Mouse (Mus musculus): ENCODE measurements at regions not wholly inside any gene's neighbourhood (a gene's known extent, or its start where the extent isn't known, plus 50 kb on each side); places are given as distances from the start of the nearest gene placed in this dataset.

GRCm38 (mm10) chr6:81697284-81697683 lies 226.2 kb upstream of the Gcfc2 start:
- ATAC-seq (replicated peaks; ENCODE audit: low FRiP score, low read depth) = no peak
- H3K4me1 ChIP-seq (replicated peaks; ENCODE audit: insufficient read depth, low read length) = no peaks in the 10 kb centered on the region
- no peak overlapping the region for H3K9ac ChIP-seq (ENCODE audit: low read depth, low read length)
- H3K27ac ChIP-seq = no peak overlapping the region
- no peak overlapping the region for H3K4me3 ChIP-seq (replicated peaks; ENCODE audit: low read depth, low read length)
- no peak for TF ChIP-seq CTCF (IDR thresholded peaks at IDR 0.05; ENCODE audit: low read depth)
- DNase-seq (ENCODE audit: low spot score) = peak; percentile 68
- H3K27me3 ChIP-seq (ENCODE audit: insufficient read depth, low read length) = no peaks in the 10 kb centered on the region
- no peaks in the 10 kb centered on the region for H3K36me3 ChIP-seq (ENCODE audit: insufficient read depth, low read length)
- WGBS = 55% methylated on average over 7 of the region's 7 CpGs
- H3K4me2 ChIP-seq (ENCODE audit: low read length) = no peak overlapping the region
- H3K9me3 ChIP-seq (replicated peaks; ENCODE audit: low read length) = no peaks in the 10 kb centered on the region

DNA sequence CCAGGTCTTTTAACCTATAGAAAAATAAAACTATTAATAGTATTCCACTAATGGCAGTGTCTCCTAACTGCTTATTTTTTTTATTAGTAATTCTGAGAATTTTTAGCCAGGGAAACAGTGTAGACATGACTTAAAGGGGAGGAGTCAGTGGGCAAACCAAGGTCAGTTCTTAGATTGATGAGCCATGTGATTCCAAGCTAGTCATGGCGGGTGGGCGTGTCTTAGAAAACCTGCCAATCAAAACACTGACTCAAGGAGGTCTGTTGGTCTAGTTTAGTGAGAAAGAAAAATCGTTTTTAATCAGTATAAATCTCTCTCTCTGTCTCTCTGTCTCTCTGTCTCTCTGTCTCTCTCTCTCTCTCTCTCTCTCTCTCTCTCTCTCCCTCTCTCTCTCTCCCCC lies 225.3 kb upstream of the Gcfc2 start:
- no peak overlapping the region for H3K4me2 ChIP-seq (ENCODE audit: low read length)
- no peak overlapping the region for H3K27ac ChIP-seq
- TF ChIP-seq CTCF (IDR thresholded peaks at IDR 0.05; ENCODE audit: low read depth) = no peak
- no peak overlapping the region for H3K4me3 ChIP-seq (replicated peaks; ENCODE audit: low read depth, low read length)
- no peaks in the 10 kb centered on the region for H3K36me3 ChIP-seq (ENCODE audit: insufficient read depth, low read length)
- no peaks in the 10 kb centered on the region for H3K27me3 ChIP-seq (ENCODE audit: insufficient read depth, low read length)
- DNase-seq (ENCODE audit: low spot score) (no peak), ATAC-seq (replicated peaks; ENCODE audit: low FRiP score, low read depth) (no peak)
- H3K9me3 ChIP-seq (replicated peaks; ENCODE audit: low read length) = no peaks in the 10 kb centered on the region
- 79% methylated on average over 3 of the region's 3 CpGs for WGBS
- H3K9ac ChIP-seq (ENCODE audit: low read depth, low read length) = no peak overlapping the region
- no peaks in the 10 kb centered on the region for H3K4me1 ChIP-seq (replicated peaks; ENCODE audit: insufficient read depth, low read length)

GRCm38 (mm10) chr6:81714867-81715266 lies 208.6 kb upstream of the Gcfc2 start:
- Histone ChIP-seq H3K9me3 (replicated peaks; ENCODE audit: low read length) (no peaks in the 10 kb centered on the region), H3K4me1 (replicated peaks; ENCODE audit: insufficient read depth, low read length) (no peaks in the 10 kb centered on the region), H3K9ac (ENCODE audit: low read depth, low read length) (no peak overlapping the region), H3K27me3 (ENCODE audit: insufficient read depth, low read length) (no peaks in the 10 kb centered on the region), H3K4me3 (replicated peaks; ENCODE audit: low read depth, low read length) (no peak overlapping the region), H3K36me3 (ENCODE audit: insufficient read depth, low read length) (no peaks in the 10 kb centered on the region), H3K27ac (no peak overlapping the region), H3K4me2 (ENCODE audit: low read length) (no peak overlapping the region)
- no peak for DNase-seq (ENCODE audit: low spot score)
- 59% methylated on average over 3 of the region's 3 CpGs for WGBS
- no peak for TF ChIP-seq CTCF (IDR thresholded peaks at IDR 0.05; ENCODE audit: low read depth)
- ATAC-seq (replicated peaks; ENCODE audit: low FRiP score, low read depth) = no peak

GRCm38 (mm10) chr6:81716371-81716770 lies 207.1 kb upstream of the Gcfc2 start:
- Histone ChIP-seq H3K36me3 (ENCODE audit: insufficient read depth, low read length) (no peaks in the 10 kb centered on the region), H3K4me3 (replicated peaks; ENCODE audit: low read depth, low read length) (no peak overlapping the region), H3K4me2 (ENCODE audit: low read length) (no peak overlapping the region), H3K9ac (ENCODE audit: low read depth, low read length) (no peak overlapping the region), H3K4me1 (replicated peaks; ENCODE audit: insufficient read depth, low read length) (no peaks in the 10 kb centered on the region), H3K27ac (no peak overlapping the region), H3K27me3 (ENCODE audit: insufficient read depth, low read length) (no peaks in the 10 kb centered on the region), H3K9me3 (replicated peaks; ENCODE audit: low read length) (no peaks in the 10 kb centered on the region)
- TF ChIP-seq CTCF (IDR thresholded peaks at IDR 0.05; ENCODE audit: low read depth) = no peak
- WGBS = 77% methylated on average over 5 of the region's 5 CpGs
- ATAC-seq (replicated peaks; ENCODE audit: low FRiP score, low read depth) (no peak), DNase-seq (ENCODE audit: low spot score) (no peak)

DNA sequence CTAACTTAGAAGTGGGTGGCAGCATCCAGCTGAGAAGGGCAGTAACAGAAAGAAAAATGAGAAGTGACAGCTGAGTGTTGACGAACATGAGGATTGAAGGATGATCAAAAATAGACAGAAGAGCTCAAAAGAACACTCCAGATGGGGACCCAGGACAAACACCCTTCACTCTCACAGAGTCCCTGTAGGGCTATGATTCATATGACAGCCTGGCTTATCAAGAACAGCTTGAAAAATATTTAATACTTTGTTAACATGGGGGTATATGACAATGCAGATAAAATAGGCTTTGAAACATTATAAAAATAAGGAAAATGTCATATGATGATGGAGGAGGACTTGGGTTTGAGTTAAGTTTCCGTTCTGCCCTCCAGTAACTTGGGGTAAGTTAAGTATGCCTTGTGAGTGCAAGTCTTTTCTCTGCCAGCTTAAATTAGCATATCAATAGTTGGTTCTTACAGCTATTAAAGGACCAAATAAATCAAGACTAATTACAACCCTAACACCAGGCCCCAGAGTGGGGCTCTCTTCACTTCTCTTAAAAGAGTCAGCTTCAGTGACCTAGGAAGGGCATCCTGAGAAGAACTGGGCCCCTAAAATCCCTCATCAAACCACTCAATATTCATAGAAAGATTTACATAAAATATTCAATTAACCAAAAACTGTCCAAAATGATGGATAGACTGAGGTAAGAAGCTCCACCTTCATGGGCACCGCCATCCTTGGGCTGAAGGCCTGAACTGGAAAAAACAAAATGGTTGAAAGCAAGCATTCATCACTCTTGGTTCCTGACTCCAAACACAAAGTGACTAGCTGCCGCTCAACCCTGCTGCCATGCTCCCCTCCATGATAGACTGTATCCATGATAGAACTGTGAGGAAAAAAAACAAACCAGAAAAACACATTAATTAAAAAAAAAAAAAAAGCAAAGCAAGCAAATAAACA lies 198.6 kb upstream of the Gcfc2 start:
- TF ChIP-seq CTCF (IDR thresholded peaks at IDR 0.05; ENCODE audit: low read depth) = no peak
- Histone ChIP-seq H3K9me3 (replicated peaks; ENCODE audit: low read length) (no peaks in the 10 kb centered on the region), H3K36me3 (ENCODE audit: insufficient read depth, low read length) (no peaks in the 10 kb centered on the region), H3K27me3 (ENCODE audit: insufficient read depth, low read length) (no peaks in the 10 kb centered on the region), H3K4me3 (replicated peaks; ENCODE audit: low read depth, low read length) (no peak overlapping the region), H3K9ac (ENCODE audit: low read depth, low read length) (no peak overlapping the region), H3K4me1 (replicated peaks; ENCODE audit: insufficient read depth, low read length) (no peaks in the 10 kb centered on the region), H3K27ac (no peak overlapping the region), H3K4me2 (ENCODE audit: low read length) (no peak overlapping the region)
- no peak for ATAC-seq (replicated peaks; ENCODE audit: low FRiP score, low read depth)
- 83% methylated on average over 4 of the region's 4 CpGs for WGBS
- no peak for DNase-seq (ENCODE audit: low spot score)

DNA sequence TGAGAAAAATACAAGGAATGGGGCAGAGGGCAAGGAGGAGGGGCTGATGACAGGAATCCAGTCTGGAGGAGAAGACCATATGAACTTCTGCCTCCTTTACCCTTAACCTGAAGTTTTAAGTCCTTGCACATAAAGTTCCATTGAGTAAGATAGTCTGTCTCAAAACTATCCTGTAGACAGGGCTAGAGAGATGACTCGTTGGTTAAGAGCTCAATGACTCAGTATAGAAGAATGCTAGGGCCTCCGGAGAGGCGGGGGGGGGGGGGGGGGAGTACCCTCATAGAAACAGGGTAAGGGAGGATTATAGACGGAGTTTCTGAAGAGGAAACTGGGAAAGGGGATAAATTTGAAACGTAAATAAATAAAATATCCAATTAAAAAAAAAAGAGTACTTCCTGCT lies 191.8 kb upstream of the Gcfc2 start:
- no peaks in the 10 kb centered on the region for H3K4me1 ChIP-seq (replicated peaks; ENCODE audit: insufficient read depth, low read length)
- ATAC-seq (replicated peaks; ENCODE audit: low FRiP score, low read depth) = no peak
- no peak overlapping the region for H3K4me3 ChIP-seq (replicated peaks; ENCODE audit: low read depth, low read length)
- H3K27me3 ChIP-seq (ENCODE audit: insufficient read depth, low read length) = no peaks in the 10 kb centered on the region
- WGBS = 57% methylated on average over 4 of the region's 5 CpGs
- no peak overlapping the region for H3K27ac ChIP-seq
- H3K4me2 ChIP-seq (ENCODE audit: low read length) = no peak overlapping the region
- no peak for DNase-seq (ENCODE audit: low spot score)
- no peak for TF ChIP-seq CTCF (IDR thresholded peaks at IDR 0.05; ENCODE audit: low read depth)
- no peaks in the 10 kb centered on the region for H3K36me3 ChIP-seq (ENCODE audit: insufficient read depth, low read length)
- no peak overlapping the region for H3K9ac ChIP-seq (ENCODE audit: low read depth, low read length)
- no peaks in the 10 kb centered on the region for H3K9me3 ChIP-seq (replicated peaks; ENCODE audit: low read length)
